8 mouse cellular contexts compared by ENCODE assay signal in the genomic region with DNA sequence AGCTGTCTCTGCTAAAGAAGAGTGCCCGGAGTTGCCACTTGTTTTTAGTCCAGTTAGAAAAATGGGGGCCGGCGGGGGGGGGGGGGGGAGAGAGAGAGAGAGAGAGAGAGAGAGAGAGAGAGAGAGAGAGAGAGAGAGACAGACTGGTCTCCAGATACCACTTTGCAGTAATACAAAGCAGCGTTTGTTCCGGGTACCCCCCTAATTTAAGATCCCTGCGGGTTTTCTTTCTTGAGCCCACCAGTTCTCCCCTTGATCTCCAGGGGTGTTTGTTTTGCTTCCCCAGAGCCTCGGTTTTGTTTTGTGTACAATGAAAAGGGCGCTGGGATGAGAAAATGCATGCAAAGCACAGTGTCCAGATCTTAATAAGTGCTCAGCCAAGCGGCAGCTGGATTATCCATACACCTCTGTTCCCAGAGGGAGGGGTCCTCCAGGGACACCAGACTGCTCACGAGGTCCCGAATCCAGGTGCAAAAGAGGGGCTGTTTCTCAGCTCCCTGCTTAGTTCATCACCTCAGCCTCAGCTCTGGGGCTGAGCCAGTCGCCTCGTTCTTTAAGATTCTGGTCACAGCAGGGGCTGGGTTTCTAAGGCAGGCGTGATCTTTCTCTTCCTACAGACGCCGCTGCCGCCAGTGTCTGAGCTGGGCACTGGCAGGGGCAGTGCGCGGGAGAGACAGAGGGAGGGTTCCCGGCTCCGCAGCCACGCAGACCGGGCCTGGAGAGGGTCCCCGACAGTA. TPM values are rescaled to one million over a fixed set of nuclear protein-coding genes. Genes with fewer than 3 reads are reported as not detected.
DNase-seq lines count a peak whose midpoint lies in the region; ATAC-seq and TF ChIP-seq lines count a peak whose summit lies in the region.

A gene (plus strand): TSS at position 608 of the 737 bp plus-strand sequence.

- 17% methylated on average over 23 of the region's 24 CpGs for WGBS in heart, embryonic 11.5 days (ENCODE audit: insufficient replicate concordance)
- WGBS in embryonic facial prominence, embryonic 14.5 days = 21% methylated on average over 22 of the region's 24 CpGs
- WGBS in midbrain, embryonic 15.5 days = 25% methylated on average over 24 of the region's 24 CpGs

- H3K27me3 ChIP-seq in heart, embryonic 11.5 days (ENCODE audit: control insufficient read depth, insufficient read depth, low read length) = peaks cover 20% of the 10 kb centered on the region
- peaks cover 39% of the 10 kb centered on the region for H3K27me3 ChIP-seq in embryonic facial prominence, embryonic 14.5 days (replicated peaks; ENCODE audit: control insufficient read depth, insufficient read depth, low read length)
- H3K27me3 ChIP-seq in midbrain, embryonic 15.5 days (replicated peaks) = peaks cover 13% of the 10 kb centered on the region; the same call in 1 of the 2 replicates

- H3K9ac ChIP-seq in heart, embryonic 11.5 days (ENCODE audit: low read depth, low read length) = no peak within 1 kb of the TSS
- 0 out of 2 replicates have a peak within 1 kb of the TSS, but pooled peaks have one; percentile 4 for H3K9ac ChIP-seq in ES-E14 (ENCODE audit: insufficient read depth, low read depth, low read length, poor library complexity, severe bottlenecking)
- H3K9ac ChIP-seq in embryonic facial prominence, embryonic 14.5 days (ENCODE audit: low read depth, low read length) = peak within 1 kb of the TSS; percentile 54
- peak within 1 kb of the TSS; percentile 34 for H3K9ac ChIP-seq in midbrain, embryonic 15.5 days

- H3K36me3 ChIP-seq in heart, embryonic 11.5 days (ENCODE audit: control insufficient read depth, insufficient read depth, low read length) = no peaks in the 10 kb centered on the region
- H3K36me3 ChIP-seq in ES-E14 (ENCODE audit: control insufficient read depth, insufficient read depth, low read length, poor library complexity, severe bottlenecking) = no peaks in the 10 kb centered on the region
- H3K36me3 ChIP-seq in embryonic facial prominence, embryonic 14.5 days (ENCODE audit: control insufficient read depth, insufficient read depth, low read length) = no peaks in the 10 kb centered on the region
- no peaks in the 10 kb centered on the region for H3K36me3 ChIP-seq in midbrain, embryonic 15.5 days (replicated peaks)

- no peak for DNase-seq in heart, adult 18-20 months
- DNase-seq in ES-E14 (ENCODE audit: low read depth, low spot score) = no peak
- peak; percentile 11 for DNase-seq in embryonic facial prominence, embryonic 14.5 days (ENCODE audit: low spot score)
- DNase-seq in kidney, postnatal 14 days = peak; percentile 12
- no peak for DNase-seq in natural killer cell, adult 2 months (ENCODE audit: low spot score in 2 of 2)

- in situ Hi-C loops in ES-E14 (cut with MboI; ENCODE audit: low sequenced_read_pairs in 2 of 2, unreplicated experiment in 2 of 2) = no loop called here

- no peaks in the 10 kb centered on the region for H3K4me1 ChIP-seq in heart, embryonic 11.5 days (ENCODE audit: control insufficient read depth, insufficient read depth, low read length)
- no peaks in the 10 kb centered on the region for H3K4me1 ChIP-seq in ES-E14 (ENCODE audit: control insufficient read depth in 2 of 2, insufficient read depth in 2 of 2, low read length in 2 of 2, poor library complexity in 1 of 2)
- H3K4me1 ChIP-seq in embryonic facial prominence, embryonic 14.5 days (ENCODE audit: control insufficient read depth, insufficient read depth, low read length) = no peaks in the 10 kb centered on the region
- no peaks in the 10 kb centered on the region for H3K4me1 ChIP-seq in midbrain, embryonic 15.5 days

- ATAC-seq in heart, embryonic 11.5 days (replicated peaks; ENCODE audit: insufficient number of reproducible peaks, low FRiP score, low TSS enrichment) = no peak
- ATAC-seq in embryonic facial prominence, embryonic 14.5 days (ENCODE audit: low read depth) = peak; percentile 70
- ATAC-seq in midbrain, embryonic 15.5 days (replicated peaks) = peak; percentile 93
- ATAC-seq in granulocyte monocyte progenitor cell, adult 5-6 weeks (replicated peaks; ENCODE audit: poor library complexity, severe bottlenecking) = no peak

- no peaks in the 10 kb centered on the region for H3K9me3 ChIP-seq in heart, embryonic 11.5 days (replicated peaks; ENCODE audit: control insufficient read depth, low read length)
- H3K9me3 ChIP-seq in ES-E14 (ENCODE audit: control insufficient read depth, insufficient read depth, low read depth, low read length) = no peaks in the 10 kb centered on the region
- no peaks in the 10 kb centered on the region for H3K9me3 ChIP-seq in embryonic facial prominence, embryonic 14.5 days (ENCODE audit: control insufficient read depth, low read length)
- no peaks in the 10 kb centered on the region for H3K9me3 ChIP-seq in midbrain, embryonic 15.5 days

- no peak within 1 kb of the TSS for H3K27ac ChIP-seq in heart, embryonic 11.5 days (ENCODE audit: low read depth, low read length)
- no peak within 1 kb of the TSS for H3K27ac ChIP-seq in ES-E14 (ENCODE audit: insufficient read depth, low read depth, low read length, poor library complexity, severe bottlenecking)
- H3K27ac ChIP-seq in embryonic facial prominence, embryonic 14.5 days (replicated peaks; ENCODE audit: low read depth, low read length) = no peak within 1 kb of the TSS
- peak within 1 kb of the TSS; percentile 68 for H3K27ac ChIP-seq in midbrain, embryonic 15.5 days

- peak within 1 kb of the TSS; percentile 41 for H3K4me3 ChIP-seq in heart, embryonic 11.5 days (ENCODE audit: low read depth, low read length)
- H3K4me3 ChIP-seq in ES-E14 (ENCODE audit: insufficient read depth in 1 of 2, low read depth in 1 of 2, low read length in 2 of 2, poor library complexity in 1 of 2, severe bottlenecking in 1 of 2) = peak within 1 kb of the TSS; percentile 34 to 44; a peak in 3 of 4 replicates
- H3K4me3 ChIP-seq in embryonic facial prominence, embryonic 14.5 days (ENCODE audit: low read depth, low read length) = peak within 1 kb of the TSS; percentile 37
- H3K4me3 ChIP-seq in midbrain, embryonic 15.5 days = peak within 1 kb of the TSS; percentile 42

- H3K4me2 ChIP-seq in heart, embryonic 11.5 days = peak within 1 kb of the TSS; percentile 79
- peak within 1 kb of the TSS; percentile 68 for H3K4me2 ChIP-seq in embryonic facial prominence, embryonic 14.5 days (ENCODE audit: low read depth, low read length)
- H3K4me2 ChIP-seq in midbrain, embryonic 15.5 days = peak within 1 kb of the TSS; percentile 67

TF ChIP-seq in ES-E14, 5 proteins besides CTCF, POLR2A, EP300 and RAD21:
- TF ChIP-seq CHD2 (IDR thresholded peaks at IDR 0.05; ENCODE audit: low read depth, low read length) = no peak
- no peak for TF ChIP-seq HCFC1 (IDR thresholded peaks at IDR 0.05; ENCODE audit: borderline replicate concordance, insufficient read depth, low read length)
- TF ChIP-seq MAFK (IDR thresholded peaks at IDR 0.05; ENCODE audit: insufficient read depth, low read depth, low read length) = no peak
- no peak for TF ChIP-seq ZC3H11A (IDR thresholded peaks at IDR 0.05; ENCODE audit: borderline replicate concordance, low read depth, low read length)
- no peak for TF ChIP-seq ZNF384 (IDR thresholded peaks at IDR 0.05; ENCODE audit: low read depth, low read length)

RNA-seq across cellular contexts. Expression of the gene that starts here (rescaled TPM):
- polyA plus RNA-seq in heart, embryonic 11.5 days (2014; fragmentation: Nextera tagmentation; extraction: Ambion mirVana) = 0.06 and 0.15 TPM in 2 replicates
- total RNA-seq in heart, adult 18-20 months (2021) = not detected
- total RNA-seq in ES-E14 (2012; rRNA removed) = 0.09 and 0.11 TPM in 2 replicates
- polyA plus RNA-seq in embryonic facial prominence, embryonic 14.5 days (2014; fragmentation: Nextera tagmentation; extraction: Ambion mirVana) = 0.10 and 0.22 TPM in 2 replicates
- 4.0 and 4.2 TPM in 2 replicates for polyA plus RNA-seq in midbrain, embryonic 15.5 days (2015; fragmentation: Nextera tagmentation; extraction: Ambion mirVana)
- total RNA-seq in granulocyte monocyte progenitor cell, adult 5-6 weeks (2014; fragmentation: Nextera tagmentation) = not detected in 2 replicates
- total RNA-seq in granulocyte monocyte progenitor cell, adult 5-6 weeks (2017) = not detected in 2 replicates

Comparison
In these comparisons a context has a peak if more than half of its experiments do, and no peak if none do; other contexts are left out.
1. Peak in DNase-seq, ATAC-seq, H3K4me3 ChIP-seq, H3K9ac ChIP-seq and H3K4me2 ChIP-seq in embryonic facial prominence, embryonic 14.5 days; RNA of the gene not detected or under 1 TPM.